Mouse (Mus musculus): Measurements from ENCODE around the gene Gucy2e. TPM values are rescaled to one million over a fixed set of nuclear protein-coding genes. Genes with fewer than 3 reads are reported as not detected.

Gucy2e gene
- polyA plus RNA-seq, 1 experiment from 2014 or later, result not detected

DNA sequence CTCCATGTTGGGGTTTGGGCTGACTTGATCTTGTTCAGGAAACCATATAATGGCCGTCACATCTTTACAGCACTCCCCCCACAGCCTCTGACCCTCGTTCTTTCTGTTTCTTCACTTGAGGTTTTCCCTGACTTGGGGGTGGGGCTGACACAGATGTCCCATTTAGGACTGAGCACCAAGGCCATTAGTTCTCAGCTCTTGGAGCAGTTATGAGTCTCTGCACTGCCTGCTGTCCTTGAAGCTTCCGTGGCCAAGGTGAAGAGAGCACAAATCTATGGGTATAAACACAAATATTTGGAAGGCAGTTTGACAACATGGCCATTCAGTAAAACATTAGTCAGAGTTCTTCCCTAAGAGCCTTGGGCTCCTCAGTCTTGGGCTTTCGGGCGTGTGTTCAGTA, 13.3 kb upstream of the Gucy2e start:
- no peak overlapping the region for H3K4me2 ChIP-seq (ENCODE audit: low read depth, low read length)
- no peaks in the 10 kb centered on the region for H3K36me3 ChIP-seq (replicated peaks; ENCODE audit: insufficient read depth, low read length)
- 62% methylated on average over 5 of the region's 5 CpGs for WGBS (ENCODE audit: insufficient replicate concordance)
- no peak for ATAC-seq
- no peaks in the 10 kb centered on the region for H3K27me3 ChIP-seq (ENCODE audit: insufficient read depth, low read length)
- no peak overlapping the region for H3K27ac ChIP-seq (ENCODE audit: low read depth)
- TF ChIP-seq CTCF (IDR thresholded peaks at IDR 0.05; ENCODE audit: low read depth) (no peak), EP300 (IDR thresholded peaks at IDR 0.05; ENCODE audit: low read depth) (no peak)
- H3K9me3 ChIP-seq (ENCODE audit: low read length), result no peaks in the 10 kb centered on the region
- no peak for DNase-seq
- no peak overlapping the region for H3K4me3 ChIP-seq (ENCODE audit: low read depth, low read length)
- H3K9ac ChIP-seq (replicated peaks), result no peak overlapping the region
- no peaks in the 10 kb centered on the region for H3K4me1 ChIP-seq (ENCODE audit: insufficient read depth)

DNA sequence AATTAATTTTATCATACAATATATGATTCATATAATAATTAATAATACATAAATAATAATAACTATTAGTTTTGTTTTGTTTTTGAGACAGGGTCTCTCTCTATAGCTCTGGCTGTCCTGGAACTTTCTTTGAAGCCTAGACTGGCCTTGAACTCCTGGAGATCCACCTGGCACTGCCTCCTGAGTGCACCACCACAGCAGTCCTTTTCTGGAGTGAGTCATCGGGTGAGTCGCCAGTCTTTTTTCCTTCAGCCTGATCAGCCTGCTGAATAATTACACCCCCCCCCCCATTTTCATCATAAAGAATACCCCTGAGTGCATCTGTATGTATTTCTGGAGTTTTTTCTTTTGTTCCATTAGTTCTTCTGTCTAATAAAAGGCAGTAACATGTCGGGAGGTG, 12.3 kb upstream of the Gucy2e start:
- no peaks in the 10 kb centered on the region for H3K9me3 ChIP-seq (ENCODE audit: low read length)
- H3K4me2 ChIP-seq (ENCODE audit: low read depth, low read length), result no peak overlapping the region
- 82% methylated on average over 3 of the region's 3 CpGs for WGBS (ENCODE audit: insufficient replicate concordance)
- no peak overlapping the region for H3K4me3 ChIP-seq (ENCODE audit: low read depth, low read length)
- no peak for ATAC-seq
- H3K4me1 ChIP-seq (ENCODE audit: insufficient read depth), result no peaks in the 10 kb centered on the region
- TF ChIP-seq CTCF (IDR thresholded peaks at IDR 0.05; ENCODE audit: low read depth) (no peak), EP300 (IDR thresholded peaks at IDR 0.05; ENCODE audit: low read depth) (no peak)
- no peak overlapping the region for H3K27ac ChIP-seq (ENCODE audit: low read depth)
- no peaks in the 10 kb centered on the region for H3K36me3 ChIP-seq (replicated peaks; ENCODE audit: insufficient read depth, low read length)
- no peak overlapping the region for H3K9ac ChIP-seq (replicated peaks)
- DNase-seq, result no peak
- no peaks in the 10 kb centered on the region for H3K27me3 ChIP-seq (ENCODE audit: insufficient read depth, low read length)

DNA sequence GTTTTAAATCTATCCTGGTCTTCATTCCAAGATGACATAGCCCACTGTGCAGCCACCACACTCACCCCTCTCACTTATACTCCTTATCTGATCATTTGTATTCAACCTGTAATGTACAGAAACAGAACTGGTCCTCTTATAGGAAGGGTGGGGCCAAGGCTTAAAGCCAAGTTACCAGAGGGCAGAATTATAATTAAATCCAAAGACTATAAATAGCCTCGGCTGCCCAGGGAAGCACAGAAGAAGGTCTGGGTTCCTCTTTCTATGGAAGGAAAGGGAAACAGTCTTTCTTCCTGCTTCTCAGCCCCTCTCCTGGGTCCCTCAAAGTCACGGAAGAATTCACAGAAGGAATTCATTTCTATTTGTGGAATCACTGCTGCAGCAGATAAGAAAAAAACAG, 8.8 kb upstream of the Gucy2e start:
- no peak for ATAC-seq
- H3K36me3 ChIP-seq (replicated peaks; ENCODE audit: insufficient read depth, low read length), result no peaks in the 10 kb centered on the region
- 0 out of 2 replicates have a peak overlapping the region, but pooled peaks have one; percentile 7 for H3K4me2 ChIP-seq (ENCODE audit: low read depth, low read length)
- H3K27me3 ChIP-seq (ENCODE audit: insufficient read depth, low read length), result no peaks in the 10 kb centered on the region
- no peak for DNase-seq
- H3K4me1 ChIP-seq (ENCODE audit: insufficient read depth), result no peaks in the 10 kb centered on the region
- TF ChIP-seq EP300 (IDR thresholded peaks at IDR 0.05; ENCODE audit: low read depth) (no peak), CTCF (IDR thresholded peaks at IDR 0.05; ENCODE audit: low read depth) (no peak)
- H3K27ac ChIP-seq (ENCODE audit: low read depth), result no peak overlapping the region
- 10% methylated on average over 2 of the region's 2 CpGs for WGBS (ENCODE audit: insufficient replicate concordance)
- H3K9me3 ChIP-seq (ENCODE audit: low read length), result no peaks in the 10 kb centered on the region
- H3K9ac ChIP-seq (replicated peaks), result no peak overlapping the region
- H3K4me3 ChIP-seq (ENCODE audit: low read depth, low read length), result no peak overlapping the region

DNA sequence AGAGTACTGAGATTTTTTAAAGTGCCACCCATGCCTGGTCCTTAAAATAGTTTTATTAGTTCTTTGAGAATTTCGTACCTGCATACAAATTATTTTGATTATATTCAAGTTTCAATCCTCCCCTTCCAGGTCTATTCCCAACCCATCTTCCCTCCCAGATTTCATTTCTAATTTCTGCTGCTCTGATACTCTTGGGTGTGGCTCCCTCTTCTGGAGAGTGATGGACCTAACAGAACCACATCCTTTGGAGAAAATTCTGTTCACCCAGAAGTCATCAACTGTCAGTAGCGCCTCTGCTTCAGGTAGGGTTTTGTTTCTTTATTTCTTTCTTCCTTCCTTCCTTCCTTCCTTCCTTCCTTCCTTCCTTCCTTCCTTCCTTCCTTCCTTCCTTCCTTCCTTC, 8.1 kb upstream of the Gucy2e start:
- Histone ChIP-seq H3K36me3 (replicated peaks; ENCODE audit: insufficient read depth, low read length) (no peaks in the 10 kb centered on the region), H3K4me1 (ENCODE audit: insufficient read depth) (no peaks in the 10 kb centered on the region), H3K4me3 (ENCODE audit: low read depth, low read length) (no peak overlapping the region), H3K9me3 (ENCODE audit: low read length) (no peaks in the 10 kb centered on the region), H3K27me3 (ENCODE audit: insufficient read depth, low read length) (no peaks in the 10 kb centered on the region), H3K27ac (ENCODE audit: low read depth) (no peak overlapping the region), H3K4me2 (ENCODE audit: low read depth, low read length) (no peak overlapping the region), H3K9ac (replicated peaks) (no peak overlapping the region)
- no peak for TF ChIP-seq EP300 (IDR thresholded peaks at IDR 0.05; ENCODE audit: low read depth)
- peak; percentile 73 for TF ChIP-seq CTCF (IDR thresholded peaks at IDR 0.05; ENCODE audit: low read depth)
- WGBS (ENCODE audit: insufficient replicate concordance), result 12% methylated on average over 2 of the region's 2 CpGs
- DNase-seq (peak; percentile 30), ATAC-seq (no peak)

DNA sequence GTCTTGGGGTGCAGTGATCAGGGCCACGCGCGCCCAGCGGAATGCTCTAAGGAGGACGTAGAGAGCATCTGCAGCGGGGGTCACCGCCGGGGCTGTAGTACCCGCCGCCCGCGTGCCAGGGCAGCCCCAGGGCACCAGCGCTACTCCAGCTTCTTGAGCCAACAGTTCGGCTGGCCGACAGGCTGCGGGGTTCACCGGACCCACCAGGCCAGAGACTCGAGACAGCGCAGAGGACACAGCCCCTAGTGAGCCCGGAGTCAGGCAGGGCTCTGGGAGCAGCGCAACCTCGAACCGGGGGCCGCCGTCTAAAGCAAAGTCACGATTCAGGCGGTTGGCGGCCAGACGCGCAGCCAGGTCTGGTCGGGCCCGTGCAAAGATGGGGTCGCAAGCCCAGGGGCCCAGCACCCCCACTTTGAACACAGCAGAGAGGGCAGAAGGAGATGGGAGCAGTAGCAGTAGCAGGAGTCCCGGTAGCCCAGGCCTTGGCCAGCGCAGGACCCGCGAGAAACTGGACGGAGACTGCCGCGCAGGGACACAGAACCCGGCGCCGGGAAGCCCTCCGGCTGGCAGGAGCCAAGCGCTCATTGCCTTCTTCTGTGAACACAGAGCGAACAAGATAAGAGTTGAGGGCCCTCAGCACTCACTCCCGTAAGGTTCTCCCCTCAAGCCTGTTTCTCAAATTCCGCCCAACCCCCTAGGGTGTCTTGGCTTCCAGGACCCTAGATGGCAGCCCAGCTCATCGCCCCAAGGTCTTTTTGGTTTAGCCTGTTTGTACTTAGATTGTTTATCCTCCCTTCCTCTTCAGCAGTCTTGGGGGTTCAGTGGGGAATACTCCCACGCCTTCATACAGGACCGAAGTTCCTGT, 543 bp downstream of the Gucy2e start:
- ATAC-seq, result 0 out of 2 replicates have a peak, but pooled peaks have one; percentile 7

DNA sequence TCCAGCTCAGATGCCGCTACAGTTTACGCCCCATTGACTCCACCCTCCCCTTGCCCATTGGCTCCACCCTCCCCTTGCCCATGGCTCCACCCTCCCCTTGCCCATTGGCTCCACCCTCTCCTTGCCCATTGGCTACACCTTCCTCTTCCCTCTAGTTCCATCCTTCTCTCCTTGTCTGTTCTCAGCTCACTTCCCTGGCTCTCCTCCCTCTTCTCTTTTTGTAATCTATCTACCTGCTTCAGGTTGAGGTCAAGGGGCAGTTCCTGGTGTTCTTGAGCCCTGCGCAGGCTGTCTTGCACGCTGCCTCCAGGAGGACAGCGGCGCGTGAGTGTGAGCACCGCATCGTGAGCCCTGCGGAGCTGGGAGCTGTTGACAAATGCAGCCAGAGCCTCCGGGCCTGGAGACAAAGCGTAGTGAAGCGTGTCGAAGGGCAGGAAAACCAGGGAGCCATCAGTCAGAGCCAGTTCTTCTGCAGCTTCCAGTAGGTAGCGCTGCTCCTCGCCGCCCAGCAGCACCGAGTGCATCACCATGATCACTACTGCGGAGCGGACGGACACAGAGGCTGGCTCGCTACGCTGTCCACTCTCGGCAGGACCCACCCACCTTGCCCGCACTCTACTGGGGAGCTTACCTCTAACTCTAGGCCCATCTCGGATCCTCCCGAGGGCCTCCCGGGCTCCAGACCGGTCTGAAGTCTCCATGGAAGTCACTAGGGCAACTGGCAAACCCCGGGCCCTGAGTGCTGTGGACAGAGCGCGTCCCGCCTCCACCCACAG, 1.4 kb downstream of the Gucy2e start:
- H3K27me3 ChIP-seq (ENCODE audit: insufficient read depth, low read length), result peaks cover 50% of the 10 kb centered on the region

More for the DNA sequence above, 543 bp downstream of the Gucy2e start:
- Histone ChIP-seq H3K4me1 (ENCODE audit: insufficient read depth) (peaks cover 14% of the 10 kb centered on the region), H3K4me3 (ENCODE audit: low read depth, low read length) (peak overlapping the region; percentile 31), H3K36me3 (replicated peaks; ENCODE audit: insufficient read depth, low read length) (no peaks in the 10 kb centered on the region), H3K4me2 (ENCODE audit: low read depth, low read length) (peak overlapping the region; percentile 63), H3K27me3 (ENCODE audit: insufficient read depth, low read length) (peaks cover 50% of the 10 kb centered on the region), H3K9ac (replicated peaks) (no peak overlapping the region; the same call in 1 of the 2 replicates), H3K27ac (ENCODE audit: low read depth) (no peak overlapping the region), H3K9me3 (ENCODE audit: low read length) (no peaks in the 10 kb centered on the region)
- 7% methylated on average over 51 of the region's 51 CpGs for WGBS (ENCODE audit: insufficient replicate concordance)
- DNase-seq, result no peak
- TF ChIP-seq EP300 (IDR thresholded peaks at IDR 0.05; ENCODE audit: low read depth), result no peak
- no peak for TF ChIP-seq CTCF (IDR thresholded peaks at IDR 0.05; ENCODE audit: low read depth)

More for the DNA sequence above, 1.4 kb downstream of the Gucy2e start:
- peak overlapping the region; percentile 31 for H3K4me3 ChIP-seq (ENCODE audit: low read depth, low read length)
- H3K27ac ChIP-seq (ENCODE audit: low read depth), result no peak overlapping the region
- peak overlapping the region; percentile 34; the same call in 1 of the 2 replicates for H3K9ac ChIP-seq (replicated peaks)
- DNase-seq (peak; percentile 81), ATAC-seq (peak; percentile 92)
- H3K9me3 ChIP-seq (ENCODE audit: low read length), result no peaks in the 10 kb centered on the region
- no peaks in the 10 kb centered on the region for H3K36me3 ChIP-seq (replicated peaks; ENCODE audit: insufficient read depth, low read length)
- peaks cover 14% of the 10 kb centered on the region for H3K4me1 ChIP-seq (ENCODE audit: insufficient read depth)
- H3K4me2 ChIP-seq (ENCODE audit: low read depth, low read length), result peak overlapping the region; percentile 63
- no peak for TF ChIP-seq EP300 (IDR thresholded peaks at IDR 0.05; ENCODE audit: low read depth)
- peak; percentile 37 for TF ChIP-seq CTCF (IDR thresholded peaks at IDR 0.05; ENCODE audit: low read depth)
- WGBS (ENCODE audit: insufficient replicate concordance), result 2% methylated on average over 31 of the region's 33 CpGs

Data from liver, postnatal 0 days (tissue).